Mouse (Mus musculus) midbrain, postnatal 0 days (tissue): ENCODE measurements around the gene Tulp1. TPM values are rescaled to one million over a fixed set of nuclear protein-coding genes. Genes with fewer than 3 reads are reported as not detected.

Experiments
- ATAC-seq: fragments of 200-750 bp; cut with Nextera tagmentation; 2 replicates; pipeline ENCODE4 v1.8.0; 2017; ENCODE audit warnings: moderate number of reproducible peaks, mild to moderate bottlenecking, moderate TSS enrichment, moderate library complexity; ENCODE audit not compliant: low FRiP score
- DNase-seq: peaks from one replicate; pipeline ENCODE4 v3.0.0-alpha.2; 2015; ENCODE audit warnings: low spot score
- H3K27ac ChIP-seq: fragments of 300-500 bp; sonication (generic); 2 replicates; pipeline ENCODE4 v1.5.1; 2014; ENCODE audit warnings: low read depth, mild to moderate bottlenecking, low read length, mixed read lengths
- H3K27me3 ChIP-seq: fragments of 300-500 bp; sonication (generic); 2 replicates; pipeline ENCODE4 v1.6.1; 2014; ENCODE audit warnings: low read length, control low read depth, mixed read lengths; ENCODE audit not compliant: insufficient read depth
- H3K36me3 ChIP-seq: fragments of 300-500 bp; sonication (generic); 2 replicates; pipeline ENCODE4 v1.6.1; 2014; ENCODE audit warnings: low read length, control low read depth, mixed read lengths; ENCODE audit not compliant: insufficient read depth
- H3K4me1 ChIP-seq: fragments of 300-500 bp; sonication (generic); 2 replicates; pipeline ENCODE4 v1.6.1; 2014; ENCODE audit warnings: mild to moderate bottlenecking, control low read depth, antibody characterized with exemption, low read length, mixed read lengths; ENCODE audit not compliant: insufficient read depth
- H3K4me2 ChIP-seq: fragments of 300-500 bp; sonication (generic); 2 replicates; pipeline ENCODE4 v1.6.1; 2014; ENCODE audit warnings: low read depth, mild to moderate bottlenecking, low read length, mixed read lengths; ENCODE audit not compliant: poor library complexity, severe bottlenecking
- H3K4me3 ChIP-seq: fragments of 300-500 bp; sonication (generic); 2 replicates; pipeline ENCODE4 v1.5.1; 2014; ENCODE audit warnings: low read depth, mild to moderate bottlenecking, low read length, moderate library complexity
- H3K9ac ChIP-seq: fragments of 300-500 bp; sonication (generic); replicated peaks from 2 replicates; pipeline ENCODE4 v1.6.1; 2014; ENCODE audit warnings: mild to moderate bottlenecking, low read length, moderate library complexity, mixed read lengths; ENCODE audit not compliant: poor library complexity, severe bottlenecking
- H3K9me3 ChIP-seq: fragments of 300-500 bp; sonication (generic); 2 replicates; pipeline ENCODE4 v1.6.1; 2016; ENCODE audit warnings: low read length, control low read depth
- CTCF ChIP-seq: IDR thresholded peaks from 2 replicates; pipeline ENCODE4 v1.5.1; 2016; ENCODE audit warnings: antibody characterized with exemption, mild to moderate bottlenecking
- WGBS: fragments of 180-500 bp; shearing (Covaris S2); extraction: QIAGEN DNeasy Blood & Tissue Kit; methylation state at CpG from one replicate; pipeline ENCODE4 v1.1.7; 2014; 5-methylcytosine and 5-hydroxymethylcytosine counted together
- polyA plus RNA-seq: library from polyadenylated mRNA; unstranded; fragments of >200 nt; fragmentation: Nextera tagmentation; extraction: Ambion mirVana; gene quantifications from 2 replicates; pipeline ENCODE4 v1.2.1, GENCODE M21; 2015
- total RNA-seq: library from RNA; depleted of rRNA; stranded (reverse); fragments of >200 nt; gene quantifications from 2 replicates; pipeline ENCODE4 v1.2.3, GENCODE M21; 2014

Tulp1 gene
- total and polyA plus RNA-seq, 2 experiments from 2014 or later: 1.0 to 1.1 TPM

- Histone ChIP-seq H3K9ac (no peak overlapping the region), H3K4me1 (no peaks in the 10 kb centered on the region), H3K27me3 (peaks cover 28% of the 10 kb centered on the region; the same call in 1 of the 2 replicates), H3K36me3 (no peaks in the 10 kb centered on the region), H3K4me3 (no peak overlapping the region), H3K9me3 (no peaks in the 10 kb centered on the region), H3K4me2 (no peak overlapping the region), H3K27ac (no peak overlapping the region)
- WGBS: 16% methylated on average over 10 of the region's 10 CpGs
- peak; percentile 79 for TF ChIP-seq CTCF
- no peak for ATAC-seq
- DNase-seq: peak; percentile 32
Measured at GRCm38 (mm10) chr17:28373821-28374220, 8.8 kb upstream of the Tulp1 start.

DNA sequence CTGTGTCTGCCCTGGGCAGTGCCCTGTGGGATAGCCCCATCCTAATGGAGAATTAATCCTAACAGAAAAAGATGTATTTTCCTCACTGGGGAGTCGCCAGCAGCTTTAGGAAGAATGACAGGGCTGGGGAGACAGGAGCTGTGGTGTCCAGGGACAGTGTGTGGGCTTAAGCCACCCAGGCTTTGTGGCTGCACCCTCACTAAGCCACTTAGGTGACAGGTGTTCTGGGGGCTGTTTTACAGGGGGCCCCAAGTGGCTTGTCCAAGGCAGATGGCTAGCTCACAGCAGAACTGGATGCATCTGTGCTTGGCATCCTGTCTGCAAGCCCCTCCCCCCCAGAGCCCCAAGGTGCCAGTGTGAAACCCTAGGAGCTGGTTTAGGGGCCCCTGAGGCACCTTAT, 6.9 kb upstream of the Tulp1 start:
- H3K27me3 ChIP-seq: peaks cover 28% of the 10 kb centered on the region; the same call in 1 of the 2 replicates
- no peaks in the 10 kb centered on the region for H3K36me3 ChIP-seq
- 48% methylated on average over 1 of the region's 1 CpGs for WGBS
- H3K4me2 ChIP-seq: no peak overlapping the region
- no peaks in the 10 kb centered on the region for H3K9me3 ChIP-seq
- no peak for ATAC-seq
- no peak for DNase-seq
- H3K4me3 ChIP-seq: no peak overlapping the region
- H3K9ac ChIP-seq: no peak overlapping the region
- H3K4me1 ChIP-seq: no peaks in the 10 kb centered on the region
- TF ChIP-seq CTCF: no peak
- H3K27ac ChIP-seq: no peak overlapping the region

DNA sequence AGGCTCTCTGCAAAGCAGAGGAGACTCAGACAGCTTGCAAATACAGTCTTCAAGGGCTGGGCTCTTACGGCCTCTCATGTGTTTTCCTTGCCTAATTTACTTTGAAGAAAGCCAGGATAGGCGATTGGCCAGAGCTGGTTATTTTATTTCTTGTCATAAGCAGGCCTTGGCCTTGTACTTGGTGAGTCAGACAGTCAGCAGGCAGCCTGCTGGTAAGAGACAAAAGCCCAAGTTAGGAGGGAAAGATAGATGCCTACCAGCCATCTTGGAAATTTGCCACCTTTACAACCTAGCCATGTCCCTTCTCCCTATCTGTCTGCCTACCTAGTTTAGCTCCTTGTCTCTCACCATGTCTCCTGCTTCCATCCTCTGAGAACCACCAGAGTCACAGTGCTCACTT, 6.3 kb upstream of the Tulp1 start:
- 72% methylated on average over 2 of the region's 2 CpGs for WGBS
- Histone ChIP-seq H3K27me3 (peaks cover 23% of the 10 kb centered on the region; the same call in 1 of the 2 replicates), H3K4me2 (no peak overlapping the region), H3K36me3 (no peaks in the 10 kb centered on the region), H3K4me1 (no peaks in the 10 kb centered on the region), H3K9ac (no peak overlapping the region), H3K9me3 (no peaks in the 10 kb centered on the region), H3K27ac (no peak overlapping the region), H3K4me3 (no peak overlapping the region)
- ATAC-seq (no peak), DNase-seq (no peak)
- no peak for TF ChIP-seq CTCF

DNA sequence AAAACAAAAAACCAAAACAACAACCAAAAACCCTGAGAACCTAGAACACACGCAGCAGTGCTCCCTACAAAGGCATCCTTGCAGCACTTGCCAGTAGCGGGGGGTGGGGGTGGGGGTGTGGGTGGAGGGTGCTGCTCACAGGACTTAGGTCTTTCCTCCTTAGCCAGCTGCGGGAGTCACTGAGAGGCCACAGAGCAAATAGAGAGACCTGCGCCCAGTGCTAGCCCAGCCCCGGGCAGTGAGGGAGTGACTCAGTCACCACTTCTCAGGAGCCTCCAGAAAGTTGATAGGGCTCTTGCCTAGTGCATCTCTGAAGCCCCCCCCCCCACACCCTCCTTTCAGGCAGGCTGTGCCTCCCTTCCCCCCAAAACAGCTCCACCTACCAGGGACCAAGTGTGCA, 4.0 kb upstream of the Tulp1 start:
- no peaks in the 10 kb centered on the region for H3K36me3 ChIP-seq
- no peak overlapping the region for H3K27ac ChIP-seq
- no peak overlapping the region for H3K4me3 ChIP-seq
- TF ChIP-seq CTCF: no peak
- no peaks in the 10 kb centered on the region for H3K4me1 ChIP-seq
- ATAC-seq (no peak), DNase-seq (no peak)
- H3K4me2 ChIP-seq: no peak overlapping the region
- WGBS: 78% methylated on average over 5 of the region's 5 CpGs
- no peaks in the 10 kb centered on the region for H3K9me3 ChIP-seq
- H3K9ac ChIP-seq: no peak overlapping the region
- peaks cover 18% of the 10 kb centered on the region for H3K27me3 ChIP-seq

- peak; percentile 42 for DNase-seq
- Histone ChIP-seq H3K4me2 (no peak overlapping the region), H3K27me3 (peaks cover 18% of the 10 kb centered on the region), H3K4me1 (0 out of 2 replicates have a peak, but pooled peaks cover under 1% of the 10 kb centered on the region), H3K9ac (no peak overlapping the region), H3K9me3 (no peaks in the 10 kb centered on the region), H3K27ac (no peak overlapping the region), H3K36me3 (no peaks in the 10 kb centered on the region), H3K4me3 (no peak overlapping the region)
- no peak for ATAC-seq
- 3% methylated on average over 13 of the region's 13 CpGs for WGBS
- TF ChIP-seq CTCF: peak; percentile 69
Measured at GRCm38 (mm10) chr17:28368449-28368848, 3.4 kb upstream of the Tulp1 start.

DNA sequence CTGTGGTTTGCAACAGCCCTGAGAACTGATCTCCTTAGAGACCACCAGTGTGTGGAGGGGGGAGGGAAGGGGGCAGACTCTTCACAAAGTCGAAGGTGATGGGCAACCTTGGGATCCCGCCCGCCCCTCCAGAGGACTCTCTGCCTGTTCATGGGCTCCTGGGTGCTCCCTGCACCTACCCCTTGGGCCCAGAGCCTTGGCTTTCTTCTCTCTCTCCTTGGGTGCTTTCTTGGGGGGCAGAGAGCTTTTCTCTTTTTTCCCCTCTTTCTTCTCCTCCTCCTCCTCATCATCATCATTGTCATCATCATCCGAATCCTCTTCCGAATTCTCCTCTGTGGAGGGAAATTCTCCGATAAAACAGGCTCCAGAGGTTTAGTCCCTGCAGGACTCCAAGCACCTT, 1.5 kb downstream of the Tulp1 start:
- no peak for DNase-seq
- no peak overlapping the region for H3K27ac ChIP-seq
- no peak for ATAC-seq
- no peaks in the 10 kb centered on the region for H3K9me3 ChIP-seq
- peaks cover 48% of the 10 kb centered on the region for H3K27me3 ChIP-seq
- 10% methylated on average over 6 of the region's 6 CpGs for WGBS
- no peak overlapping the region for H3K9ac ChIP-seq
- TF ChIP-seq CTCF: no peak
- no peak overlapping the region for H3K4me3 ChIP-seq
- 0 out of 2 replicates have a peak, but pooled peaks cover 5% of the 10 kb centered on the region for H3K4me1 ChIP-seq
- H3K36me3 ChIP-seq: no peaks in the 10 kb centered on the region
- no peak overlapping the region for H3K4me2 ChIP-seq
